ENCODE assay signal across 9 mouse cellular contexts in genomic region chr6:137414531-137415405, GRCm38 (mm10).
DNase-seq lines count a peak whose midpoint lies in the region; ATAC-seq and TF ChIP-seq lines count a peak whose summit lies in the region.
"Had no signal": no experiment of that assay in that cellular context is flagged by ENCODE, and none has a peak within 500 bp of the region (broad histone marks: within the 10 kb centered on the region; RNA-seq: fewer than 3 reads in every experiment).

No protein-coding gene starts in this region.

- H3K27me3 ChIP-seq in forebrain, embryonic 11.5 days (ENCODE audit: control insufficient read depth, insufficient read depth, low read length): no peaks in the 10 kb centered on the region
- H3K27me3 ChIP-seq in stomach, embryonic 14.5 days (ENCODE audit: control insufficient read depth, insufficient read depth, low read length): no peaks in the 10 kb centered on the region
- H3K27me3 ChIP-seq: limb, embryonic 15.5 days had no signal

- H3K9me3 ChIP-seq in forebrain, embryonic 11.5 days (ENCODE audit: control insufficient read depth, low read length): no peaks in the 10 kb centered on the region
- H3K9me3 ChIP-seq in stomach, embryonic 14.5 days (ENCODE audit: control insufficient read depth, low read depth, low read length): no peaks in the 10 kb centered on the region
- H3K9me3 ChIP-seq: limb, embryonic 15.5 days had no signal

- DNase-seq in gastrocnemius, postnatal 14 days: peak; percentile 15
- DNase-seq in gastrocnemius, adult 8-10 months (ENCODE audit: low spot score in 2 of 2): no peak
- peak; percentile 42 for DNase-seq in CD4-positive helper T cell, adult 2 months (ENCODE audit: low read depth, low spot score)
- peak; percentile 81 for DNase-seq in brain, embryonic 14.5 days (ENCODE audit: low read depth)
- DNase-seq in forebrain, embryonic 11.5 days (ENCODE audit: low spot score): peak; percentile 67
- peak; percentile 43 for DNase-seq in kidney, adult 9 months
- peak; percentile 36 for DNase-seq in lung, postnatal 25 days (ENCODE audit: low spot score)

- H3K27ac ChIP-seq in forebrain, embryonic 11.5 days (ENCODE audit: low read depth, low read length): no peak overlapping the region
- H3K27ac ChIP-seq in stomach, embryonic 14.5 days (ENCODE audit: low read length): no peak overlapping the region
- H3K27ac ChIP-seq: limb, embryonic 15.5 days had no signal

- WGBS in forebrain, embryonic 11.5 days: 52% methylated on average over 13 of the region's 13 CpGs
- 53% methylated on average over 13 of the region's 13 CpGs for WGBS in stomach, embryonic 14.5 days

- H3K4me1 ChIP-seq in forebrain, embryonic 11.5 days (replicated peaks; ENCODE audit: control insufficient read depth, insufficient read depth, low read length): no peaks in the 10 kb centered on the region
- no peaks in the 10 kb centered on the region for H3K4me1 ChIP-seq in stomach, embryonic 14.5 days (ENCODE audit: control insufficient read depth, insufficient read depth, low read length)

- no peak for TF ChIP-seq POLR2A in brain, embryonic 14.5 days (IDR thresholded peaks at IDR 0.05; ENCODE audit: borderline replicate concordance, extremely low read depth, insufficient read depth, insufficient read length, poor library complexity, severe bottlenecking)

- peak; percentile 63; the same call in 1 of the 2 replicates for ATAC-seq in forebrain, embryonic 11.5 days (replicated peaks; ENCODE audit: low FRiP score)
- ATAC-seq in stomach, embryonic 14.5 days (ENCODE audit: insufficient number of reproducible peaks, insufficient read depth, low FRiP score, low read depth): peak; percentile 61; the same call in 1 of the 2 replicates

- no peak overlapping the region for H3K4me3 ChIP-seq in forebrain, embryonic 11.5 days (ENCODE audit: low read depth, low read length)
- H3K4me3 ChIP-seq in stomach, embryonic 14.5 days (ENCODE audit: low read depth, low read length): no peak overlapping the region
- H3K4me3 ChIP-seq: limb, embryonic 15.5 days had no signal

- intact Hi-C loops in gastrocnemius, postnatal 14 days (cut with DNase I; ENCODE audit: low total_unique reads): loop anchor here (10.0 kb wide), 1 partner anchor 310 kb away; no protein-coding TSS in a partner anchor

- TF ChIP-seq CTCF in brain, embryonic 14.5 days (IDR thresholded peaks at IDR 0.05; ENCODE audit: borderline replicate concordance, extremely low read depth, insufficient read depth, insufficient read length): peak; percentile 84

- no peak overlapping the region for H3K9ac ChIP-seq in forebrain, embryonic 11.5 days (ENCODE audit: low read length)
- no peak overlapping the region for H3K9ac ChIP-seq in stomach, embryonic 14.5 days (replicated peaks; ENCODE audit: low read depth, low read length)
- H3K9ac ChIP-seq: limb, embryonic 15.5 days had no signal

- H3K36me3 ChIP-seq in forebrain, embryonic 11.5 days (ENCODE audit: control insufficient read depth, insufficient read depth, low read length): no peaks in the 10 kb centered on the region
- H3K36me3 ChIP-seq in stomach, embryonic 14.5 days (ENCODE audit: control insufficient read depth, insufficient read depth, low read length): no peaks in the 10 kb centered on the region
- H3K36me3 ChIP-seq: limb, embryonic 15.5 days had no signal

- no peak overlapping the region for H3K4me2 ChIP-seq in forebrain, embryonic 11.5 days (ENCODE audit: low read depth, low read length, severe bottlenecking)
- no peak overlapping the region for H3K4me2 ChIP-seq in stomach, embryonic 14.5 days (replicated peaks; ENCODE audit: low read depth, low read length)
- H3K4me2 ChIP-seq: limb, embryonic 15.5 days had no signal

Comparison
In these comparisons a context has a peak if more than half of its experiments do, and no peak if none do; other contexts are left out.
1. DNase-seq: peak in gastrocnemius, postnatal 14 days (single experiment), CD4-positive helper T cell, adult 2 months (single experiment), brain, embryonic 14.5 days (single experiment), forebrain, embryonic 11.5 days (single experiment), kidney, adult 9 months (single experiment) and lung, postnatal 25 days (single experiment); none in gastrocnemius, adult 8-10 months (0 of 2).